Mouse (Mus musculus) olfactory bulb, adult 2 months (tissue): ENCODE results near the gene Akt3.

Experiments used
- CTCF ChIP-seq: fragments of 200-500 bp; IDR thresholded peaks from 2 replicates; pipeline ENCODE4 v1.5.1; 2012; ENCODE audit warnings: low read depth, mild to moderate bottlenecking, low read length, moderate library complexity; ENCODE audit not compliant: insufficient read depth
- POLR2A ChIP-seq: fragments of 200-500 bp; IDR thresholded peaks from 2 replicates; pipeline ENCODE4 v1.6.1; 2012; ENCODE audit warnings: mild to moderate bottlenecking, low read depth, low read length, moderate library complexity; ENCODE audit not compliant: insufficient read depth

DNA sequence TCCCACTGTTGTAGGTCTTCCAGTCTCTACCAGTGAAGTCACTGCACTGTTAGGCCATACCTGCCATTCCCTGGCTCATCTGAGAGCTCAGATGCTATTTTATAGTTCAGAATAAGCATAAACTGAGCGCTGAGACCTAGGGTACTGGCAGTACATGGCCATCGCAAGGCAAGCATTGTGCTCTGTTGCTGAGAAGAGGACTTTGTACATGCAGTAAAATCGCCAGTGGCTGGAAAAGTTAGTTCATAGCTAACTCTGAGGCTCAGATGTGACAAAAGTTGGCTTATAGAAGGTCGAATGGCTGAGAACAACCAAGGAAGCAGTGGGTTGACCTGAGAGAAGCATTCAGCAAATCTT, 262.6 kb downstream of the Akt3 start:
- TF ChIP-seq CTCF = no peak
- TF ChIP-seq POLR2A = no peak
